Mouse (Mus musculus) liver, embryonic 14.5 days (tissue): ENCODE data around the gene Slc5a6. TPM values are rescaled to one million over a fixed set of nuclear protein-coding genes. Genes with fewer than 3 reads are reported as not detected.
"Not testable (repeated sequence)": the region's sequence is repeated elsewhere in the genome, so short reads cannot be mapped to it uniquely, and the experiment has no call there.

Source experiments
- ATAC-seq: fragments of 200-750 bp; cut with Nextera tagmentation; 2 replicates; pipeline ENCODE4 v1.8.0; 2017; ENCODE audit warnings: moderate number of reproducible peaks, mild to moderate bottlenecking, moderate library complexity; ENCODE audit not compliant: insufficient read depth
- DNase-seq, 3 experiments: peaks; one replicate each; pipeline ENCODE4 v3.0.0-alpha.2; 2012 to 2013; ENCODE audit warnings: low read depth in 3 of 3, low spot score in 3 of 3
- H3K27ac ChIP-seq: fragments of 300-500 bp; sonication (generic); 2 replicates; pipeline ENCODE4 v1.5.1; 2014; ENCODE audit warnings: moderate library complexity, mild to moderate bottlenecking, control low read depth, inconsistent platforms
- H3K27me3 ChIP-seq: fragments of 300-500 bp; sonication (generic); 2 replicates; pipeline ENCODE4 v1.6.1; 2014; ENCODE audit warnings: mild to moderate bottlenecking, low read length, moderate library complexity; ENCODE audit not compliant: control insufficient read depth, insufficient read depth
- H3K36me3 ChIP-seq: fragments of 300-500 bp; sonication (generic); replicated peaks from 2 replicates; pipeline ENCODE4 v1.6.1; 2014; ENCODE audit warnings: low read depth; ENCODE audit not compliant: control insufficient read depth, insufficient read depth
- H3K4me1 ChIP-seq, 2 experiments: fragments of 200-500 bp in 1 of 2; fragments of 300-500 bp in 1 of 2; sonication (generic) in 1 of 2; replicated peaks; 2 replicates each; pipeline ENCODE4 v1.6.1; 2012 to 2014; ENCODE audit warnings: antibody characterized with exemption in 1 of 2, inconsistent platforms in 1 of 2, low read length in 1 of 2; ENCODE audit not compliant: control insufficient read depth in 2 of 2, insufficient read depth in 2 of 2
- H3K4me2 ChIP-seq: fragments of 300-500 bp; sonication (generic); 2 replicates; pipeline ENCODE4 v1.6.1; 2014; ENCODE audit warnings: low read depth, mild to moderate bottlenecking, control low read depth, moderate library complexity
- H3K4me3 ChIP-seq, 2 experiments: fragments of 200-500 bp in 1 of 2; fragments of 300-500 bp in 1 of 2; sonication (generic) in 1 of 2; 2 replicates each; pipeline ENCODE4 v1.5.1; 2012 to 2014; ENCODE audit warnings: low read depth in 2 of 2, low read length in 2 of 2, mild to moderate bottlenecking in 2 of 2, control low read depth in 1 of 2, inconsistent platforms in 1 of 2, moderate library complexity in 1 of 2; ENCODE audit not compliant: insufficient read depth in 1 of 2
- H3K9ac ChIP-seq: fragments of 300-500 bp; sonication (generic); replicated peaks from 2 replicates; pipeline ENCODE4 v1.6.1; 2014; ENCODE audit warnings: mild to moderate bottlenecking, control low read depth, moderate library complexity
- H3K9me3 ChIP-seq: fragments of 300-500 bp; sonication (generic); 2 replicates; pipeline ENCODE4 v1.6.1; 2016; ENCODE audit warnings: low read length, mixed read lengths; ENCODE audit not compliant: control insufficient read depth
- CTCF ChIP-seq: IDR thresholded peaks from 2 replicates; pipeline ENCODE4 v1.5.1; 2016; ENCODE audit warnings: antibody characterized with exemption, low read depth, control low read depth
- EP300 ChIP-seq: IDR thresholded peaks from 2 replicates; pipeline ENCODE4 v1.6.1; 2016; ENCODE audit warnings: antibody characterized with exemption, low read depth
- WGBS: fragments of 180-500 bp; shearing (Covaris S2); extraction: QIAGEN DNeasy Blood & Tissue Kit; methylation state at CpG from one replicate; pipeline ENCODE4 v1.1.7; 2014; ENCODE audit not compliant: insufficient replicate concordance; 5-methylcytosine and 5-hydroxymethylcytosine counted together
- polyA plus RNA-seq, 2 experiments: library from polyadenylated mRNA; depleted of rRNA in 1 of 2; stranded (reverse) in 1 of 2; unstranded in 1 of 2; fragments of >200 nt; fragmentation: Nextera tagmentation in 1 of 2; extraction: Ambion mirVana in 1 of 2; gene quantifications; 2 replicates each; pipeline versions ENCODE4 v1.2.1 to v1.2.3; 2012 to 2014

Gene Slc5a6
- polyA plus RNA-seq, 2 experiments = 2.3 to 5.2 TPM

GRCm38 (mm10) chr5:31047848-31048762 lies 619 bp downstream of the Slc5a6 start, which contains the start of gene Atraid:
Atraid (plus strand) TSS chr5:31048312.
- Histone ChIP-seq H3K36me3 (no peaks in the 10 kb centered on the region), H3K27ac (peak within 1 kb of the TSS; percentile 79), H3K4me2 (peak within 1 kb of the TSS; percentile 89), H3K4me1 (peaks cover 5 to 7% of the 10 kb centered on the region in 2 experiments), H3K9me3 (no peaks in the 10 kb centered on the region), H3K27me3 (no peaks in the 10 kb centered on the region), H3K9ac (peak within 1 kb of the TSS; percentile 65), H3K4me3 (peak within 1 kb of the TSS; percentile 76 to 80)
- ATAC-seq = peak; percentile 95
- TF ChIP-seq EP300 (no peak), CTCF (peak; percentile 34; the same call in 1 of the 2 replicates)
- peak; percentile 95 to 97 (median 95) for DNase-seq
- under 1% methylated on average over 73 of the region's 73 CpGs for WGBS

- no peak for TF ChIP-seq EP300
- Histone ChIP-seq H3K4me2 (peak overlapping the region; percentile 89), H3K36me3 (no peaks in the 10 kb centered on the region), H3K27me3 (no peaks in the 10 kb centered on the region), H3K9ac (peak overlapping the region; percentile 65), H3K4me3 (peak overlapping the region in 1 of 2 experiments; percentile 76; a peak in 2 of 4 replicates), H3K27ac (no peak overlapping the region), H3K4me1 (peaks cover 5 to 7% of the 10 kb centered on the region in 2 experiments), H3K9me3 (no peaks in the 10 kb centered on the region)
- ATAC-seq (no peak), DNase-seq (no peak)
- WGBS = 12% methylated on average over 5 of the region's 5 CpGs
Measured at GRCm38 (mm10) chr5:31047074-31047473, 1.6 kb downstream of the Slc5a6 start.

DNA sequence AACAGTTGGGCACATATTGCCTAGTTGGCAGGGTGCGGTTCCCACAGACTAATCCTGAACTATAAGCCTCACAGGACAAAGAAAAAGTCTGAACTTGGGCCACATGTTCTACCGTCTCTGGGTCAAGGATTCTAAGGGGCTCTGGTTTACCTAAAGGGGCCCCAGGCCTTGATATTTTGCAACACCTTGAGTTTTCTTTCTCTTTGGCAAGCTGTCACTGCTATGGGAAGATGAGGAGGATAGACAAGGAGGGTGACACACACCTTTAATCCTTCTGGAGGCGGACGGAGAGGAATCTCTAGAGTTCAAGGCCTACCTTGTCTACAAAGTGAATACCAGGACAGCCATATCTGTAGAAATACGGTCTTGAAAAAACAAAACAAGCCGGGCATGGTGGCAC lies 2.3 kb downstream of the Slc5a6 start:
- H3K4me3 ChIP-seq = no peak overlapping the region
- TF ChIP-seq CTCF = no peak
- TF ChIP-seq EP300 = no peak
- H3K27me3 ChIP-seq = no peaks in the 10 kb centered on the region
- DNase-seq = no peak
- ATAC-seq = no peak
- peaks cover 5 to 7% of the 10 kb centered on the region in 2 experiments for H3K4me1 ChIP-seq
- no peak overlapping the region for H3K27ac ChIP-seq
- H3K36me3 ChIP-seq = no peaks in the 10 kb centered on the region
- H3K4me2 ChIP-seq = no peak overlapping the region
- no peak overlapping the region for H3K9ac ChIP-seq
- 76% methylated on average over 6 of the region's 6 CpGs for WGBS
- H3K9me3 ChIP-seq = no peaks in the 10 kb centered on the region

- Histone ChIP-seq H3K9ac (no peak overlapping the region), H3K27ac (no peak overlapping the region), H3K4me1 (no peaks in the 10 kb centered on the region), H3K4me2 (no peak overlapping the region), H3K9me3 (no peaks in the 10 kb centered on the region), H3K27me3 (no peaks in the 10 kb centered on the region), H3K4me3 (no peak overlapping the region), H3K36me3 (no peaks in the 10 kb centered on the region)
- WGBS = 71% methylated on average over 7 of the region's 7 CpGs
- no peak for ATAC-seq
- TF ChIP-seq CTCF = no peak
- DNase-seq = no peak
Measured at GRCm38 (mm10) chr5:31038171-31038845, 10.4 kb downstream of the Slc5a6 start.

DNA sequence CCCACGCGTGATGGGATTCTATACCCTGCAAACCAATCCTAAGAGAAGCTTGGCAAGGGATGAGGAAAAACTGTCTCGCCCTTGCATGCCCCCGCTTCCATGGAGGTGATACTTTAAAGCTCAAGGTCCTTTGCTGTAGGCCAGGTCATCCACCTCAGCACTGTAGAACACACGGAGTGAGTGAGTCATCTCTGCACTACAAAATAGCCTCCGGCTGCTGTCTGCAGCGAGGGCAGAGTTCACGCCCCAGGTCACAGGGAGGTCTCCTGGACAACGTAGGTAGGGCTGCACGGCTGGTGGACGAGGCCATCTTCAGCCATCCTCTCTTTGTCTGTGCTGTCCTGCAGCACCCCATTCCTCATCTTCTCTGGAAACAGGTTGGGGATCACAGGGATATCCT lies 12.2 kb downstream of the Slc5a6 start:
- not testable (repeated sequence) for H3K27me3 ChIP-seq, H3K9ac ChIP-seq, H3K4me3 ChIP-seq, H3K27ac ChIP-seq, H3K4me2 ChIP-seq, H3K4me1 ChIP-seq, DNase-seq, H3K36me3 ChIP-seq, H3K9me3 ChIP-seq
- 70% methylated on average over 11 of the region's 11 CpGs for WGBS
- peak; percentile 48; the same call in 1 of the 2 replicates for ATAC-seq
